Mouse (Mus musculus): Measurements from ENCODE around the gene Prps1.
A peak's percentile ranks its signal among the peaks of the same experiment; 100 is the strongest.
"Not testable (repeated sequence)": the region's sequence is repeated elsewhere in the genome, so short reads cannot be mapped to it uniquely, and the experiment has no call there.

Prps1 gene

GRCm38 (mm10) chrX:140501401-140502301, 45.2 kb downstream of the Prps1 start:
- DNase-seq (ENCODE audit: low spot score): no peak

- no peak for DNase-seq (ENCODE audit: low spot score)
Observed at GRCm38 (mm10) chrX:140503905-140504304, 47.5 kb downstream of the Prps1 start.

GRCm38 (mm10) chrX:140505497-140506238, 49.3 kb downstream of the Prps1 start:
- DNase-seq (ENCODE audit: low spot score): no peak

GRCm38 (mm10) chrX:140506436-140507180, 50.2 kb downstream of the Prps1 start:
- no peak for DNase-seq (ENCODE audit: low spot score)

- no peak for DNase-seq (ENCODE audit: low spot score)
Observed at GRCm38 (mm10) chrX:140507377-140507776, 51.0 kb downstream of the Prps1 start.

- not testable (repeated sequence) for DNase-seq (ENCODE audit: low spot score)
Observed at GRCm38 (mm10) chrX:140508791-140509190, 52.4 kb downstream of the Prps1 start.

- DNase-seq (ENCODE audit: low spot score): no peak
Observed at GRCm38 (mm10) chrX:140509817-140510216, 53.4 kb downstream of the Prps1 start.

- peak; percentile 23 for DNase-seq (ENCODE audit: low spot score)
Observed at GRCm38 (mm10) chrX:140510696-140511429, 54.5 kb downstream of the Prps1 start.

GRCm38 (mm10) chrX:140511687-140512651, 55.6 kb downstream of the Prps1 start:
- no peak for DNase-seq (ENCODE audit: low spot score)

- DNase-seq (ENCODE audit: low spot score): no peak
Observed at GRCm38 (mm10) chrX:140513379-140513778, 57.0 kb downstream of the Prps1 start.

- no peak for DNase-seq (ENCODE audit: low spot score)
Observed at GRCm38 (mm10) chrX:140518351-140518750, 61.9 kb downstream of the Prps1 start.

GRCm38 (mm10) chrX:140520146-140521102, 64.0 kb downstream of the Prps1 start:
- DNase-seq (ENCODE audit: low spot score): peak; percentile 44

GRCm38 (mm10) chrX:140522071-140522765, 65.8 kb downstream of the Prps1 start:
- DNase-seq (ENCODE audit: low spot score): no peak

GRCm38 (mm10) chrX:140524231-140524630, 67.8 kb downstream of the Prps1 start:
- no peak for DNase-seq (ENCODE audit: low spot score)

All from ovary, postnatal 10 days (tissue).